Mouse (Mus musculus) WW6 (cell line): Measurements from ENCODE around the gene Ninj1.
A peak's percentile ranks its signal among the peaks of the same experiment; 100 is the strongest.

ENCODE experiments used
- DNase-seq: peaks from one replicate; pipeline ENCODE4 v3.0.0-alpha.2; 2013; ENCODE audit warnings: low read depth, low spot score

The Ninj1 gene

GRCm38 (mm10) chr13:49187288-49188218 is at the start of gene Ninj1:
Gene Ninj1, plus strand, starts transcription at chr13:49187485.
- no peak for DNase-seq

- DNase-seq: no peak
Observed at GRCm38 (mm10) chr13:49140567-49140966, 46.7 kb upstream of the Ninj1 start.

- no peak for DNase-seq
Observed at GRCm38 (mm10) chr13:49142396-49142795, 44.9 kb upstream of the Ninj1 start.

- DNase-seq: no peak
Observed at GRCm38 (mm10) chr13:49143323-49143722, 44.0 kb upstream of the Ninj1 start.

- no peak for DNase-seq
Observed at GRCm38 (mm10) chr13:49144451-49144850, 42.8 kb upstream of the Ninj1 start.

GRCm38 (mm10) chr13:49145396-49145795 is 41.9 kb upstream of the Ninj1 start:
- no peak for DNase-seq

- no peak for DNase-seq
Observed at GRCm38 (mm10) chr13:49146040-49146697, 41.1 kb upstream of the Ninj1 start.

GRCm38 (mm10) chr13:49146698-49147006 is 40.6 kb upstream of the Ninj1 start:
- no peak for DNase-seq

- no peak for DNase-seq
Observed at GRCm38 (mm10) chr13:49147007-49147857, 40.1 kb upstream of the Ninj1 start.

- peak; percentile 54 for DNase-seq
Observed at GRCm38 (mm10) chr13:49147858-49148226, 39.4 kb upstream of the Ninj1 start, which contains the start of gene Wnk2. Gene Wnk2, minus strand, starts transcription at chr13:49148014.

GRCm38 (mm10) chr13:49148687-49149086 is 38.6 kb upstream of the Ninj1 start:
- DNase-seq: no peak

- no peak for DNase-seq
Observed at GRCm38 (mm10) chr13:49154028-49154427, 33.3 kb upstream of the Ninj1 start.

- DNase-seq: no peak
Observed at GRCm38 (mm10) chr13:49154621-49155020, 32.7 kb upstream of the Ninj1 start.

- DNase-seq: no peak
Observed at GRCm38 (mm10) chr13:49156645-49157044, 30.6 kb upstream of the Ninj1 start.

GRCm38 (mm10) chr13:49158040-49158713 is 29.1 kb upstream of the Ninj1 start:
- DNase-seq: no peak

- DNase-seq: no peak
Observed at GRCm38 (mm10) chr13:49161236-49161635, 26.0 kb upstream of the Ninj1 start.

GRCm38 (mm10) chr13:49162722-49163121 is 24.6 kb upstream of the Ninj1 start:
- no peak for DNase-seq

- no peak for DNase-seq
Observed at GRCm38 (mm10) chr13:49163645-49164044, 23.6 kb upstream of the Ninj1 start.

GRCm38 (mm10) chr13:49167081-49167480 is 20.2 kb upstream of the Ninj1 start:
- no peak for DNase-seq

- no peak for DNase-seq
Observed at GRCm38 (mm10) chr13:49169448-49170207, 17.7 kb upstream of the Ninj1 start.

- no peak for DNase-seq
Observed at GRCm38 (mm10) chr13:49170623-49171022, 16.7 kb upstream of the Ninj1 start.
